Mouse (Mus musculus) erythroblast, embryonic 14.5 days (primary cell): ENCODE data around the gene AA986860. TPM values are rescaled to one million over a fixed set of nuclear protein-coding genes. Genes with fewer than 3 reads are reported as not detected.
A peak's percentile ranks its signal among the peaks of the same experiment; 100 is the strongest.

Source experiments
- H3K27me3 ChIP-seq: 2 replicates; pipeline ENCODE4 v1.6.1; 2012; ENCODE audit warnings: inconsistent platforms; ENCODE audit not compliant: control insufficient read depth
- H3K36me3 ChIP-seq: 2 replicates; pipeline ENCODE4 v1.6.1; 2012; ENCODE audit warnings: mild to moderate bottlenecking, inconsistent platforms; ENCODE audit not compliant: control insufficient read depth
- H3K4me1 ChIP-seq: 2 replicates; pipeline ENCODE4 v1.6.1; 2012; ENCODE audit warnings: inconsistent platforms; ENCODE audit not compliant: control insufficient read depth
- H3K4me3 ChIP-seq: replicated peaks from 2 replicates; pipeline ENCODE3; 2012; ENCODE audit warnings: moderate library complexity, mild to moderate bottlenecking, inconsistent platforms
- H3K9me3 ChIP-seq: 2 replicates; pipeline ENCODE4 v1.6.1; 2012; ENCODE audit warnings: low read length, inconsistent platforms, mixed read lengths; ENCODE audit not compliant: control insufficient read depth
- GATA1 ChIP-seq: IDR thresholded peaks from 2 replicates; pipeline ENCODE4 v1.6.1; 2012; ENCODE audit warnings: low read length, inconsistent platforms, mixed read lengths
- TAL1 ChIP-seq: IDR thresholded peaks from 3 replicates; pipeline ENCODE4 v1.6.1; 2012; ENCODE audit warnings: low read length, inconsistent platforms, mixed read lengths
- polyA plus RNA-seq: library from polyadenylated mRNA; stranded (reverse); fragments of >175 nt; gene quantifications from 2 replicates; pipeline ENCODE4 v1.2.3, GENCODE M21; 2012

AA986860 gene
- polyA plus RNA-seq = 5.3 and 6.5 TPM in 2 replicates

DNA sequence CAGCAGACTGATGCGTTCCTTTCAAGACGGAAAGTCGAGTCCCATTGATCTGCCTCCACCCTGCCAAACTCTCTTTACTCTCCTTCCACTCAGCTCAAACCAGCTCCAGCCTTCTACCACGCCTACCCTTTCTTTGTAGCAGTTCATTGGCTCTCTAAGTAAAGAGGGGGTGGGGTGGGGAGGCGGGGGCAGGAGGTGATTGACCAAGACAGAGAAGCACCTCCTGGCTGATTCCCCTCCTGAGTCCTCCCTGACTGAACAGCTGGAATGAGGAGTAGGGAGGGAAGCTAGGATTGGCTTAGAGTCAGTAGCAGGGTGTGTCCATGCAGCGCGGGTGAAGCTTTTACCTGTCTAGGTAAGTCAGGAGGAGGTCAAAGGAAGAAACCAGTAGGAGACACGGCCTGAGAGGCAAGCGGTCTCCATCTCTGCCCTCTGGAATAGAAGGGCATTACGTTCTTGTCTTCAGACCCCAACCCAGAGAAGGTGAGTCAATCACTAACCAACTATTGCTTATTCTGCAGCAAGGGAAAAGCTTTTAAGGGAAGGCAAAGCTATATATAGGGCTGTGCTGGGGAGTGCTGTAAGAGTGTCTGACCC is at the start of gene AA986860:
TSS of gene AA986860 (plus strand) at position 236 of the 597 bp plus-strand sequence.
- Histone ChIP-seq H3K4me1 (peaks cover 78% of the 10 kb centered on the region), H3K27me3 (no peaks in the 10 kb centered on the region), H3K9me3 (no peaks in the 10 kb centered on the region), H3K4me3 (peak within 1 kb of the TSS; percentile 70), H3K36me3 (peaks cover 64% of the 10 kb centered on the region)
- TF ChIP-seq TAL1 (no peak), GATA1 (no peak)

GRCm38 (mm10) chr1:130683905-130684304 is 47.9 kb upstream of the AA986860 start:
- Histone ChIP-seq H3K9me3 (no peaks in the 10 kb centered on the region), H3K4me3 (no peak overlapping the region), H3K4me1 (peaks cover 2% of the 10 kb centered on the region), H3K36me3 (peaks cover 5% of the 10 kb centered on the region), H3K27me3 (no peaks in the 10 kb centered on the region)
- no peak for TF ChIP-seq TAL1
- no peak for TF ChIP-seq GATA1

DNA sequence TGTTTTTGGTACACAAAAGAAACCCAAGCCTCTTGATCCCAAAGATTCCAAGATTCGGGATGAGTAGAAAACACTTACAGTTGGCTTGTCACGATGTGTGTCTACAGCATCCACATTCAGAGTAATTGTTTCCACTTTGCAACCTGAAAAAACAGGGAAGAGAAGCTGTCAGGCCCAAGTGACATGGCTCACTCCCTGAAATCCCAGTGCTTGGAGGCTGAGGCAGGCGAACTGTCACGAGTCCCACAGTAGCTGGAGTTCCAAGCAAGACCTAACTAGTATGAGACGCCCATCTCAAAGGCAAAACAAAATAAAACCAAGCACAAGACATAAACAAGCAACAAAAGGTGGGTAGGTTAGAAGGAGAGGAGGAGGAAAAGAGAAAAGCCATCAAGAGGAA is 33.2 kb upstream of the AA986860 start:
- Histone ChIP-seq H3K36me3 (peaks cover 96% of the 10 kb centered on the region), H3K9me3 (no peaks in the 10 kb centered on the region), H3K4me1 (peaks cover 2% of the 10 kb centered on the region; the same call in 1 of the 2 replicates), H3K27me3 (no peaks in the 10 kb centered on the region), H3K4me3 (no peak overlapping the region)
- TF ChIP-seq TAL1 = no peak
- no peak for TF ChIP-seq GATA1

DNA sequence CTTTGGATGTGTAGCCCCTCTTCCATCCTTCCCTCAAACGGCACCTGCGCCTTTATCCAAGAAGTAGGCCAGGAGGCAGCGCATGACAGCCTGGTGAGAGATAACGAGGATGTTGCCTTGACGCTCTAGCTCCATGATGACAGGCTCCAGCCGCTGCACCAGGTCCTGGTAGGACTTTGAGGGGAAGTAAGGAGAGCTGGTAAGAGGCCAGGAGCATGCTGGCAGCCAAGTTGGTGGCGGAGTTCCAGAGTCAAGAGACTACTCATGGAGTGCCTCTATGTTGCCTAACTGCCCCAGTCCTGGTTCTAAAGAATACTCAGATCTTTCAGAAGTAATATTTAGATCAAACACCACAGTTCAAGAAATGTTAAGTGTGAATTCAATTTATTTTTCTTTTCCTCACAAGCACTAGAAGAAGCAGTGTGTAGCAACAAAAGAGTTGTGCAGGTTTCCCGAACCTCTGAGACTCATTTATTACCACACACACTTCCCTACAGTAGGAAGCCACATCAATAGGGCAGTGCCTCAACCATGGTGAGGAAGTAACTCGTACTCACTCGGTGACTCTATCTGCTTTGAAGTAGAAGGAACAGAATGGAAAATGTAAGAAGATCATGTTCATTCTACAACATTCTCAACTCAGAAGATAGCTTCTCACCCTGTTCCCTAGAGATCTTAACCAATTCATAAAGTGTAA is 31.7 kb upstream of the AA986860 start:
- Histone ChIP-seq H3K36me3 (peaks cover 100% of the 10 kb centered on the region), H3K9me3 (no peaks in the 10 kb centered on the region), H3K4me1 (peaks cover 15% of the 10 kb centered on the region), H3K4me3 (no peak overlapping the region), H3K27me3 (no peaks in the 10 kb centered on the region)
- no peak for TF ChIP-seq GATA1
- TF ChIP-seq TAL1 = no peak

- Histone ChIP-seq H3K36me3 (peaks cover 100% of the 10 kb centered on the region), H3K4me1 (peaks cover 19% of the 10 kb centered on the region), H3K4me3 (no peak overlapping the region), H3K9me3 (no peaks in the 10 kb centered on the region), H3K27me3 (no peaks in the 10 kb centered on the region)
- TF ChIP-seq GATA1 (no peak), TAL1 (no peak)
Observed at GRCm38 (mm10) chr1:130701976-130702375, 29.8 kb upstream of the AA986860 start.

DNA sequence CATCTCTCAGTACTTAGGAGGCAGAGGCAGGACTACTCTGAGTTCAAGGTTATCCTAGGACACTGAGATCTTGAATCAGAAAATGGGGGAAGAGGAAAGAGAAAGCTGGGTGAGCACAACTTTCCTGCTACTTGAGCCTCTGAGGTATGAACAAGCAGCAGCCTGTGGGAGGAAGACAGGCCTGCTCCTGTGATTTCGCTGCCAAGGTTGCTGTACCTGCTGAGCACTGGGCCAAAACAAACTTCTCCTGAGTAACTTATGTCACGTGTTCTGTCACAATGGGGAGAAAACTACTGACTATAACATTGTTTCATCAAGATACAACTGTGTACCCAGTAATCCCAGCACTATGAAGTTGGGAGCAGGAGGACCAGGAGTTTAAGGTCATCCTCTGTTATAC is 28.2 kb upstream of the AA986860 start:
- H3K36me3 ChIP-seq = peaks cover 100% of the 10 kb centered on the region
- no peaks in the 10 kb centered on the region for H3K9me3 ChIP-seq
- TF ChIP-seq TAL1 (no peak), GATA1 (no peak)
- H3K27me3 ChIP-seq = no peaks in the 10 kb centered on the region
- peaks cover 19% of the 10 kb centered on the region for H3K4me1 ChIP-seq
- no peak overlapping the region for H3K4me3 ChIP-seq

DNA sequence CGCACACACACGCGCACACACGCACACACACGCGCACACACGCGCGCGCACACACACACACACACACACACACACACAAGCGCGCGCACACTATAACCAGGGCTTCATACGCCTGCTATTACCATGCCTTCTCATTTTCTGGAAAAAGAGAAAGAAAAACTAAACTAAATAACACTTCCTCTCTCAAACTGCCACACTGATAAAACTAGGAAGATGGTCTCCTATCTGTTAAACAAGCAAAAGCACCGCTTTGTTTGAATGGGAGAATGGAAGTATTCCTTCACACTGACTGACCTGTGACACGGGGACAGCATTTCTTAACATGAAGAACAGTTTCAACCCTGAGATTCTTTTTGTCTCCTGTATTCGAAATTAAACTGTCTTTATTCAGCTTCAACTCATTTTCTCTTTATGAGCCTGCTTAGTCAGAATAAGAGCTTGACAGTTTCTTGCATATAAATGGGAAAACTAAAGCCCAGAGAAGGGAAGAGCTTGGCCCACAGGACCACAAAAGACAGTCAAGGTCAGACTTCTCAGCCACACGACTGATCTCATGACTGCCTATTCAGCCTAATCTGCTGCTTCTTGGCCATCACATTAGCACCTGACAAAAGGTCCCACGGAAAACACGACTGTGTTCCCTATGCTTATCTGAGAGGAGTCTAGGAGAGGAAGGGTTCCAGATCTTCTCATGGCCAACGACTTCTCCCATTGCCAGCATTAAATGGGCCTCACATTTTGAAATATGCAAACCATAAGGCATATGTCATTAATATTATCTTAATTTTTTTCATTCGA is 21.3 kb upstream of the AA986860 start:
- Histone ChIP-seq H3K9me3 (no peaks in the 10 kb centered on the region), H3K4me3 (no peak overlapping the region), H3K27me3 (no peaks in the 10 kb centered on the region), H3K36me3 (peaks cover 91% of the 10 kb centered on the region), H3K4me1 (peaks cover 36% of the 10 kb centered on the region)
- TF ChIP-seq TAL1 (no peak), GATA1 (no peak)

DNA sequence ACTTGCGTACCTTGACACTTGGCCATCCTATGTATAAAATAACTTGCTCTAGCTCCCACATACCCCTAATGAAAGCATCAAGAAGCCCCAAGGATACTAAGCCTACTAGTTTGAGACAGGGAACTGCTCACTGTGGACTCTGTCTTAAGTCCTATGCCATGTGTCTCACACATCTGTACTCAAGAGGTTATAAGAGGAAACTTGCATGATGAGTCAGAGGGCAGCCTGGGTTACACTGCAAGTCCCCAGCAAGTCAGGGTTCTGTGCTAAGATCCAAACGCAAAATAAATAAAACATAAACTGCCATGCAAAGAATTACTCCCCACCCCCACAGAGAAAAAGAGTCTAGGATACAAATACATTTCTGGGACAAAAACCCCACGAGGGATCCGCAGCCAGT is 17.7 kb upstream of the AA986860 start:
- Histone ChIP-seq H3K4me3 (peak overlapping the region; percentile 99), H3K27me3 (no peaks in the 10 kb centered on the region), H3K36me3 (peaks cover 65% of the 10 kb centered on the region), H3K4me1 (peaks cover 50% of the 10 kb centered on the region), H3K9me3 (no peaks in the 10 kb centered on the region)
- TF ChIP-seq GATA1 (no peak), TAL1 (no peak)
